Mouse (Mus musculus): Measurements from ENCODE around the gene Exoc2. TPM values are rescaled to one million over a fixed set of nuclear protein-coding genes. Genes with fewer than 3 reads are reported as not detected.
A peak's percentile ranks its signal among the peaks of the same experiment; 100 is the strongest.

Exoc2 gene
- polyA plus RNA-seq, 1 experiment, result 10.4 TPM

GRCm38 (mm10) chr13:30767477-30768127, 206.3 kb downstream of the Exoc2 start:
- Histone ChIP-seq H3K27ac (ENCODE audit: control insufficient read depth, insufficient read depth, low read depth, low read length, poor library complexity) (no peak overlapping the region), H3K4me3 (replicated peaks; ENCODE audit: control insufficient read depth, low read depth, low read length) (no peak overlapping the region), H3K4me1 (ENCODE audit: control insufficient read depth, insufficient read depth, low read length) (peaks cover 2% of the 10 kb centered on the region)
- 73% methylated on average over 6 of the region's 6 CpGs for WGBS
- TF ChIP-seq CTCF (IDR thresholded peaks at IDR 0.05; ENCODE audit: control insufficient read depth, insufficient read depth, low read length) (no peak), POLR2A (IDR thresholded peaks at IDR 0.05; ENCODE audit: borderline replicate concordance, control insufficient read depth, low read depth, low read length) (no peak)

- H3K4me1 ChIP-seq (ENCODE audit: control insufficient read depth, insufficient read depth, low read length), result peaks cover 2% of the 10 kb centered on the region
- H3K27ac ChIP-seq (ENCODE audit: control insufficient read depth, insufficient read depth, low read depth, low read length, poor library complexity), result peak overlapping the region; percentile 45; the same call in 1 of the 2 replicates
- H3K4me3 ChIP-seq (replicated peaks; ENCODE audit: control insufficient read depth, low read depth, low read length), result no peak overlapping the region
- TF ChIP-seq POLR2A (IDR thresholded peaks at IDR 0.05; ENCODE audit: borderline replicate concordance, control insufficient read depth, low read depth, low read length), result no peak
- TF ChIP-seq CTCF (IDR thresholded peaks at IDR 0.05; ENCODE audit: control insufficient read depth, insufficient read depth, low read length), result no peak
- WGBS, result 44% methylated on average over 5 of the region's 5 CpGs
These were observed 207.0 kb downstream of the Exoc2 start for GRCm38 (mm10) chr13:30766636-30767476.

- Histone ChIP-seq H3K4me1 (ENCODE audit: control insufficient read depth, insufficient read depth, low read length) (peaks cover 2% of the 10 kb centered on the region), H3K4me3 (replicated peaks; ENCODE audit: control insufficient read depth, low read depth, low read length) (no peak overlapping the region), H3K27ac (ENCODE audit: control insufficient read depth, insufficient read depth, low read depth, low read length, poor library complexity) (no peak overlapping the region)
- 53% methylated on average over 5 of the region's 5 CpGs for WGBS
- TF ChIP-seq POLR2A (IDR thresholded peaks at IDR 0.05; ENCODE audit: borderline replicate concordance, control insufficient read depth, low read depth, low read length) (no peak), CTCF (IDR thresholded peaks at IDR 0.05; ENCODE audit: control insufficient read depth, insufficient read depth, low read length) (no peak)
These were observed 208.0 kb downstream of the Exoc2 start for GRCm38 (mm10) chr13:30765906-30766305.

GRCm38 (mm10) chr13:30764014-30764740, 209.7 kb downstream of the Exoc2 start:
- H3K4me1 ChIP-seq (ENCODE audit: control insufficient read depth, insufficient read depth, low read length), result peaks cover 2% of the 10 kb centered on the region
- H3K27ac ChIP-seq (ENCODE audit: control insufficient read depth, insufficient read depth, low read depth, low read length, poor library complexity), result no peak overlapping the region
- TF ChIP-seq CTCF (IDR thresholded peaks at IDR 0.05; ENCODE audit: control insufficient read depth, insufficient read depth, low read length) (no peak), POLR2A (IDR thresholded peaks at IDR 0.05; ENCODE audit: borderline replicate concordance, control insufficient read depth, low read depth, low read length) (no peak)
- H3K4me3 ChIP-seq (replicated peaks; ENCODE audit: control insufficient read depth, low read depth, low read length), result no peak overlapping the region
- WGBS, result 63% methylated on average over 8 of the region's 8 CpGs

Other genes starting within 250 kb of the Exoc2 start
- gene Irf4, start 224.9 kb downstream of the Exoc2 start, polyA plus RNA-seq (2011; ENCODE audit: insufficient read depth, insufficient read length, low replicate concordance, missing spikeins), result 3.0 and 6.3 TPM in 2 replicates
- gene Hus1b, start 26.3 kb downstream of the Exoc2 start, polyA plus RNA-seq (2011; ENCODE audit: insufficient read depth, insufficient read length, low replicate concordance, missing spikeins), result not detected in 2 replicates
- gene Gm5447, start 111 bp upstream of the Exoc2 start, polyA plus RNA-seq (2011; ENCODE audit: insufficient read depth, insufficient read length, low replicate concordance, missing spikeins), result not detected in 2 replicates

Data from bone marrow, adult 2 months (tissue).